Mouse (Mus musculus) testis, adult 2 months (tissue): Measurements from ENCODE around the gene Hoxb6.

Experiments
- CTCF ChIP-seq: fragments of 200-500 bp; IDR thresholded peaks from 2 replicates; pipeline ENCODE4 v1.5.1; 2012; ENCODE audit warnings: low read depth, mild to moderate bottlenecking, inconsistent platforms, low read length, moderate library complexity; ENCODE audit not compliant: control insufficient read depth, insufficient read depth, insufficient replicate concordance
- POLR2A ChIP-seq: fragments of 200-500 bp; IDR thresholded peaks from 2 replicates; pipeline ENCODE4 v1.6.1; 2012; ENCODE audit warnings: low read depth, mild to moderate bottlenecking, inconsistent platforms, low read length, moderate library complexity; ENCODE audit not compliant: control insufficient read depth

GRCm38 (mm10) chr11:96299781-96300180, 7.5 kb downstream of the Hoxb6 start:
- TF ChIP-seq POLR2A (no peak), CTCF (no peak)
